Mouse (Mus musculus) G1E (cell line): ENCODE data around the gene Prep. TPM values are rescaled to one million over a fixed set of nuclear protein-coding genes. Genes with fewer than 3 reads are reported as not detected.
"Not testable (repeated sequence)": the region's sequence is repeated elsewhere in the genome, so short reads cannot be mapped to it uniquely, and the experiment has no call there.

Experiments used
- ATAC-seq: 2 replicates; pipeline ENCODE4 v1.8.0; 2016; ENCODE audit warnings: mild to moderate bottlenecking; ENCODE audit not compliant: insufficient number of reproducible peaks, poor library complexity, low FRiP score, severe bottlenecking; ENCODE audit errors: extremely low read depth
- DNase-seq: peaks from one replicate; pipeline ENCODE4 v3.0.0; 2012; ENCODE audit warnings: low spot score
- H3K27me3 ChIP-seq: 2 replicates; pipeline ENCODE4 v1.6.1; 2012; ENCODE audit warnings: mild to moderate bottlenecking, low read length, inconsistent platforms; ENCODE audit not compliant: insufficient read depth
- H3K36me3 ChIP-seq: replicated peaks from 2 replicates; pipeline ENCODE3; 2012; ENCODE audit warnings: mild to moderate bottlenecking, inconsistent platforms
- H3K4me1 ChIP-seq: 2 replicates; pipeline ENCODE4 v1.6.1; 2012; ENCODE audit warnings: low read depth, low read length, inconsistent platforms, mixed read lengths; ENCODE audit not compliant: insufficient read depth
- H3K4me3 ChIP-seq: 2 replicates; pipeline ENCODE4 v1.5.1; 2012; ENCODE audit warnings: low read depth, mild to moderate bottlenecking, inconsistent platforms, low read length, moderate library complexity, mixed read lengths
- H3K9me3 ChIP-seq: replicated peaks from 2 replicates; pipeline ENCODE4 v1.6.1; 2012; ENCODE audit warnings: inconsistent platforms
- CTCF ChIP-seq: IDR thresholded peaks from 2 replicates; pipeline ENCODE4 v1.5.1; 2012; ENCODE audit warnings: low read depth, low read length, inconsistent platforms, mixed read lengths
- GATA1 ChIP-seq: IDR thresholded peaks from 2 replicates; pipeline ENCODE4 v1.6.1; 2012; ENCODE audit warnings: borderline replicate concordance, low read length, inconsistent platforms, mixed read lengths
- GATA2 ChIP-seq: IDR thresholded peaks from 2 replicates; pipeline ENCODE4 v1.6.1; 2012; ENCODE audit warnings: low read depth, low read length, inconsistent platforms, borderline replicate concordance
- POLR2AphosphoS5 ChIP-seq: IDR thresholded peaks from 2 replicates; pipeline ENCODE4 v1.6.1; 2012; ENCODE audit warnings: low read depth, low read length, inconsistent platforms; ENCODE audit not compliant: insufficient replicate concordance
- TAL1 ChIP-seq: conservative IDR thresholded peaks from 2 replicates; pipeline ENCODE4 v1.6.1; 2012; ENCODE audit warnings: low read depth, low read length, inconsistent platforms, mixed read lengths
- polyA plus RNA-seq: library from polyadenylated mRNA; stranded (reverse); fragments of >175 nt; gene quantifications from 2 replicates; pipeline ENCODE4 v1.2.3, GENCODE M21; 2012
- total RNA-seq, 2 experiments: library from RNA; stranded (forward) in 1 of 2; stranded (reverse) in 1 of 2; fragments of 200-1000 nt in 1 of 2; fragments of >200 nt in 1 of 2; fragmentation: Nextera tagmentation in 1 of 2; gene quantifications; 2 replicates each; pipeline ENCODE4 v1.2.3; 2014 to 2017

Gene Prep
- total and polyA plus RNA-seq, 3 experiments, result 14.4 to 25.8 (median 18.3) TPM

- Histone ChIP-seq H3K4me3 (no peak overlapping the region), H3K9me3 (no peaks in the 10 kb centered on the region), H3K36me3 (peaks cover 8% of the 10 kb centered on the region), H3K27me3 (peaks cover 4% of the 10 kb centered on the region), H3K4me1 (no peaks in the 10 kb centered on the region)
- ATAC-seq (no peak), DNase-seq (no peak)
- TF ChIP-seq CTCF (no peak), POLR2AphosphoS5 (no peak), TAL1 (no peak), GATA1 (no peak), GATA2 (no peak)
Measured at GRCm38 (mm10) chr10:45165851-45166250, 98.8 kb downstream of the Prep start.

GRCm38 (mm10) chr10:45173927-45174326, 106.9 kb downstream of the Prep start:
- no peaks in the 10 kb centered on the region for H3K9me3 ChIP-seq
- no peak for TF ChIP-seq POLR2AphosphoS5
- no peak for TF ChIP-seq CTCF
- TF ChIP-seq GATA1, result no peak
- TF ChIP-seq TAL1, result no peak
- no peak for TF ChIP-seq GATA2
- DNase-seq (no peak), ATAC-seq (no peak)
- H3K4me3 ChIP-seq, result no peak overlapping the region
- no peaks in the 10 kb centered on the region for H3K4me1 ChIP-seq
- no peaks in the 10 kb centered on the region for H3K36me3 ChIP-seq
- H3K27me3 ChIP-seq, result peaks cover 8% of the 10 kb centered on the region

GRCm38 (mm10) chr10:45174345-45174744, 107.3 kb downstream of the Prep start:
- H3K9me3 ChIP-seq, result no peaks in the 10 kb centered on the region
- no peaks in the 10 kb centered on the region for H3K4me1 ChIP-seq
- TF ChIP-seq GATA2 (no peak), POLR2AphosphoS5 (no peak), TAL1 (no peak), GATA1 (no peak), CTCF (no peak)
- H3K36me3 ChIP-seq, result no peaks in the 10 kb centered on the region
- H3K27me3 ChIP-seq, result peaks cover 8% of the 10 kb centered on the region
- DNase-seq (no peak), ATAC-seq (no peak)
- H3K4me3 ChIP-seq, result no peak overlapping the region

- ATAC-seq, H3K36me3 ChIP-seq, DNase-seq, H3K9me3 ChIP-seq, H3K4me3 ChIP-seq, H3K4me1 ChIP-seq, H3K27me3 ChIP-seq: not testable (repeated sequence)
Measured at GRCm38 (mm10) chr10:45177798-45178197, 110.8 kb downstream of the Prep start, which contains the start of gene Popdc3. TSS of gene Popdc3 (plus strand) at chr10:45178098.

GRCm38 (mm10) chr10:45180677-45181326, 113.8 kb downstream of the Prep start:
- TF ChIP-seq TAL1, result no peak
- no peak for TF ChIP-seq GATA2
- no peak for TF ChIP-seq CTCF
- TF ChIP-seq GATA1, result no peak
- TF ChIP-seq POLR2AphosphoS5, result no peak
- Histone ChIP-seq H3K4me3 (no peak overlapping the region), H3K36me3 (no peaks in the 10 kb centered on the region), H3K9me3 (no peaks in the 10 kb centered on the region), H3K4me1 (no peaks in the 10 kb centered on the region), H3K27me3 (0 out of 2 replicates have a peak, but pooled peaks cover 2% of the 10 kb centered on the region)
- no peak for ATAC-seq
- no peak for DNase-seq

- Histone ChIP-seq H3K36me3 (no peaks in the 10 kb centered on the region), H3K27me3 (0 out of 2 replicates have a peak, but pooled peaks cover 2% of the 10 kb centered on the region), H3K9me3 (no peaks in the 10 kb centered on the region), H3K4me3 (no peak overlapping the region), H3K4me1 (no peaks in the 10 kb centered on the region)
- TF ChIP-seq POLR2AphosphoS5, result no peak
- ATAC-seq (no peak), DNase-seq (no peak)
Measured at GRCm38 (mm10) chr10:45181344-45181743, 114.3 kb downstream of the Prep start.

DNA sequence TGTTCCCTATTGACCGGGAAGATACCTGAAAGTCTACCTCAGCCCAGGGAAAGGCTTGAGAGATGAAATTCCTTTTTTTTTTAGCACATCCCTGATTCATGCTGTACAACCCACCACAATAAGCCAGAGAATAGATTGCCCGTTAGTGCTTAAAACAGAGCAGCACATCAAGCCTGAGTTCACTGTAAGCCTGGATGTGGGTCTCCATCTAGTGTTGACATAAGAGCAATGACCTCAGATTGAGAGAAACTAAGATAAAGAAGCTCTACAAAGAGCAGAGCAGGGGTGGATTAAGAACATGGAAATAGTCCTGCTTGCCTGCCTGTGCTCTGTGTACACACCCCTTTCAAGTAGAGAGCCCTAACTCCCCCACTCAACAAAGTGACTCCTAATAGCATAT, 118.5 kb downstream of the Prep start:
- H3K36me3 ChIP-seq, result no peaks in the 10 kb centered on the region

More for the DNA sequence above, 118.5 kb downstream of the Prep start:
- H3K27me3 ChIP-seq, result 0 out of 2 replicates have a peak, but pooled peaks cover 2% of the 10 kb centered on the region
- ATAC-seq (no peak), DNase-seq (no peak)
- H3K4me1 ChIP-seq, result no peaks in the 10 kb centered on the region
- no peak for TF ChIP-seq POLR2AphosphoS5
- no peak for TF ChIP-seq GATA1
- TF ChIP-seq TAL1, result no peak
- no peak for TF ChIP-seq CTCF
- no peak for TF ChIP-seq GATA2
- H3K9me3 ChIP-seq, result no peaks in the 10 kb centered on the region
- no peak overlapping the region for H3K4me3 ChIP-seq
